Mouse (Mus musculus) MEL (cell line): ENCODE measurements around the gene March6. TPM values are rescaled to one million over a fixed set of nuclear protein-coding genes. Genes with fewer than 3 reads are reported as not detected.

Experiments
- DNase-seq: peaks from one replicate; pipeline ENCODE4 v3.0.0; 2011; ENCODE audit warnings: low read depth, low spot score
- H3K27ac ChIP-seq: 2 replicates; pipeline ENCODE4 v1.5.1; 2012; ENCODE audit warnings: low read depth, mild to moderate bottlenecking, control low read depth, low read length, moderate library complexity; ENCODE audit not compliant: control insufficient read depth
- H3K27me3 ChIP-seq, 2 experiments: fragments of 150-350 bp in 1 of 2; sonication (generic) in 1 of 2; 2 replicates each; pipeline ENCODE4 v1.6.1; 2012; ENCODE audit warnings: low read length in 2 of 2, mild to moderate bottlenecking in 2 of 2, improper control_type of control experiment in 1 of 2, moderate library complexity in 1 of 2; ENCODE audit not compliant: insufficient read depth in 2 of 2, control insufficient read depth in 1 of 2
- H3K36me3 ChIP-seq, 2 experiments: 2 replicates each; pipeline ENCODE4 v1.6.1; 2012 to 2014; ENCODE audit warnings: low read length in 2 of 2, improper control_type of control experiment in 1 of 2, inconsistent platforms in 1 of 2, mild to moderate bottlenecking in 1 of 2; ENCODE audit not compliant: insufficient read depth in 2 of 2, control insufficient read depth in 1 of 2
- H3K4me1 ChIP-seq, 2 experiments: fragments of 150-350 bp in 1 of 2; sonication (generic) in 1 of 2; 2 replicates each; pipeline ENCODE4 v1.6.1; 2012; ENCODE audit warnings: low read length in 2 of 2, improper control_type of control experiment in 1 of 2, mild to moderate bottlenecking in 1 of 2; ENCODE audit not compliant: insufficient read depth in 2 of 2, control insufficient read depth in 1 of 2
- H3K4me3 ChIP-seq, 2 experiments: fragments of 150-350 bp in 1 of 2; sonication (generic) in 1 of 2; 2 replicates each; pipeline ENCODE4 v1.5.1; 2012; ENCODE audit warnings: low read depth in 2 of 2, low read length in 2 of 2, mild to moderate bottlenecking in 2 of 2, moderate library complexity in 2 of 2, control low read depth in 1 of 2, improper control_type of control experiment in 1 of 2; ENCODE audit not compliant: control insufficient read depth in 1 of 2, insufficient read depth in 1 of 2
- H3K79me2 ChIP-seq: 2 replicates; pipeline ENCODE4 v1.6.1; 2012; ENCODE audit warnings: mild to moderate bottlenecking, low read length, moderate library complexity; ENCODE audit not compliant: control insufficient read depth, poor library complexity, insufficient read depth
- H3K9ac ChIP-seq: 2 replicates; pipeline ENCODE4 v1.6.1; 2012; ENCODE audit warnings: low read depth, mild to moderate bottlenecking, control low read depth, low read length, moderate library complexity; ENCODE audit not compliant: control insufficient read depth, poor library complexity, severe bottlenecking
- H3K9me3 ChIP-seq: fragments of 150-350 bp; sonication (generic); replicated peaks from 2 replicates; pipeline ENCODE4 v1.6.1; 2012; ENCODE audit warnings: mild to moderate bottlenecking, low read length, improper control_type of control experiment, moderate library complexity; ENCODE audit not compliant: insufficient read depth
- CTCF ChIP-seq, 3 experiments: IDR thresholded peaks in 2 of 3; conservative IDR thresholded peaks in 1 of 3; 2 replicates each; pipeline ENCODE4 v1.5.1; 2011 to 2012; ENCODE audit warnings: low read length in 3 of 3, low read depth in 2 of 3, mild to moderate bottlenecking in 2 of 3, improper control_type of control experiment in 1 of 3, inconsistent platforms in 1 of 3, mixed read lengths in 1 of 3, moderate library complexity in 1 of 3; ENCODE audit not compliant: control insufficient read depth in 1 of 3, insufficient read depth in 1 of 3, poor library complexity in 1 of 3, severe bottlenecking in 1 of 3
- ELF1 ChIP-seq: IDR thresholded peaks from 2 replicates; pipeline ENCODE4 v1.6.1; 2014; ENCODE audit warnings: low read depth, mild to moderate bottlenecking, inconsistent platforms, low read length, improper control_type of control experiment, moderate library complexity
- GATA1 ChIP-seq: IDR thresholded peaks from 2 replicates; pipeline ENCODE4 v1.6.1; 2011; ENCODE audit warnings: low read depth, low read length, improper control_type of control experiment
- MEF2A ChIP-seq: IDR thresholded peaks from 2 replicates; pipeline ENCODE4 v1.6.1; 2014; ENCODE audit warnings: low read depth, mild to moderate bottlenecking, inconsistent platforms, low read length, improper control_type of control experiment; ENCODE audit not compliant: poor library complexity, insufficient replicate concordance, severe bottlenecking; ENCODE audit errors: extremely low read depth
- MXI1 ChIP-seq: IDR thresholded peaks from 2 replicates; pipeline ENCODE4 v1.6.1; 2011; ENCODE audit warnings: mild to moderate bottlenecking, low read depth, low read length, improper control_type of control experiment
- POLR2A ChIP-seq, 2 experiments: IDR thresholded peaks; 2 replicates each; pipeline ENCODE4 v1.6.1; 2011 to 2012; ENCODE audit warnings: low read length in 2 of 2, mild to moderate bottlenecking in 2 of 2, control low read depth in 1 of 2, improper control_type of control experiment in 1 of 2, low read depth in 1 of 2, moderate library complexity in 1 of 2; ENCODE audit not compliant: control insufficient read depth in 1 of 2, insufficient read depth in 1 of 2, poor library complexity in 1 of 2
- POLR2AphosphoS5 ChIP-seq: IDR thresholded peaks from 2 replicates; pipeline ENCODE4 v1.6.1; 2012; ENCODE audit warnings: low read depth, borderline replicate concordance, mild to moderate bottlenecking, inconsistent platforms, low read length, moderate library complexity, mixed read lengths
- RAD21 ChIP-seq: IDR thresholded peaks from 2 replicates; pipeline ENCODE4 v1.6.1; 2011; ENCODE audit warnings: mild to moderate bottlenecking, low read depth, low read length, improper control_type of control experiment
- SIN3A ChIP-seq: IDR thresholded peaks from 2 replicates; pipeline ENCODE4 v1.6.1; 2012; ENCODE audit warnings: low read length, improper control_type of control experiment, inconsistent platforms
- SMC3 ChIP-seq: IDR thresholded peaks from 2 replicates; pipeline ENCODE4 v1.6.1; 2011; ENCODE audit warnings: low read depth, low read length, improper control_type of control experiment
- TAL1 ChIP-seq: IDR thresholded peaks from 2 replicates; pipeline ENCODE4 v1.6.1; 2012; ENCODE audit warnings: mild to moderate bottlenecking, inconsistent platforms, low read length, moderate library complexity, mixed read lengths
- TBP ChIP-seq: IDR thresholded peaks from 2 replicates; pipeline ENCODE4 v1.8.0; 2011; ENCODE audit warnings: low read depth, low read length, improper control_type of control experiment
- UBTF ChIP-seq: IDR thresholded peaks from 2 replicates; pipeline ENCODE4 v1.6.1; 2012; ENCODE audit warnings: low read depth, mild to moderate bottlenecking, inconsistent platforms, low read length, improper control_type of control experiment, moderate library complexity, borderline replicate concordance; ENCODE audit not compliant: insufficient read depth
- ZKSCAN1 ChIP-seq: IDR thresholded peaks from 2 replicates; pipeline ENCODE4 v1.6.1; 2012; ENCODE audit warnings: low read depth, mild to moderate bottlenecking, inconsistent platforms, low read length, improper control_type of control experiment, moderate library complexity
- ZMIZ1 ChIP-seq: IDR thresholded peaks from 2 replicates; pipeline ENCODE4 v1.6.1; 2012; ENCODE audit warnings: low read depth, mild to moderate bottlenecking, inconsistent platforms, low read length, improper control_type of control experiment, moderate library complexity
- ZNF384 ChIP-seq: IDR thresholded peaks from 2 replicates; pipeline ENCODE4 v1.6.1; 2012; ENCODE audit warnings: low read depth, mild to moderate bottlenecking, inconsistent platforms, low read length, improper control_type of control experiment
- polyA plus RNA-seq, 2 experiments: library from polyadenylated mRNA; stranded (reverse) in 1 of 2; unstranded in 1 of 2; fragments of >175 nt in 1 of 2; fragments of >200 nt in 1 of 2; gene quantifications; 2 replicates each; pipeline versions ENCODE4 v1.2.1 to v1.2.4; 2012; ENCODE audit warnings: low replicate concordance in 2 of 2, low read depth in 1 of 2; ENCODE audit not compliant: insufficient read length in 2 of 2, insufficient read depth in 1 of 2, missing spikeins in 1 of 2
- total RNA-seq: library from RNA; depleted of rRNA; stranded (reverse); fragments of 300-350 nt; gene quantifications from 2 replicates; pipeline ENCODE4 v1.2.3, GENCODE M21; 2012

March6 gene
- total and polyA plus RNA-seq, 3 experiments, result 37.9 to 114 (median 62.5) TPM

- H3K27me3 ChIP-seq, result no peaks in the 10 kb centered on the region
- H3K36me3 ChIP-seq, result peaks cover 0 to 62% of the 10 kb centered on the region in 2 experiments; a peak in 2 of 4 replicates
- no peaks in the 10 kb centered on the region for H3K9me3 ChIP-seq
- no peak overlapping the region for H3K27ac ChIP-seq
- no peak overlapping the region for H3K4me3 ChIP-seq
- H3K79me2 ChIP-seq, result no peaks in the 10 kb centered on the region
- H3K4me1 ChIP-seq, result no peaks in the 10 kb centered on the region
- TF ChIP-seq TBP, result no peak
- TF ChIP-seq POLR2A (IDR thresholded peaks at IDR 0.05; ENCODE audit: control insufficient read depth in 1 of 2, insufficient read depth in 1 of 2, low read depth in 1 of 2, low read length in 2 of 2, poor library complexity in 1 of 2), result no peak
- peak in 1 of 3 experiments; percentile 4; a peak in 1 of 6 replicates for TF ChIP-seq CTCF (IDR thresholded peaks at IDR 0.05 in 2 of 3, conservative IDR thresholded peaks at IDR 0.05 in 1 of 3; ENCODE audit: control insufficient read depth in 1 of 3, insufficient read depth in 1 of 3, low read depth in 2 of 3, low read length in 3 of 3, poor library complexity in 1 of 3, severe bottlenecking in 1 of 3)
- no peak for DNase-seq
- H3K9ac ChIP-seq, result no peak overlapping the region
Observed at GRCm38 (mm10) chr15:31494310-31494709, 36.5 kb downstream of the March6 start.

DNA sequence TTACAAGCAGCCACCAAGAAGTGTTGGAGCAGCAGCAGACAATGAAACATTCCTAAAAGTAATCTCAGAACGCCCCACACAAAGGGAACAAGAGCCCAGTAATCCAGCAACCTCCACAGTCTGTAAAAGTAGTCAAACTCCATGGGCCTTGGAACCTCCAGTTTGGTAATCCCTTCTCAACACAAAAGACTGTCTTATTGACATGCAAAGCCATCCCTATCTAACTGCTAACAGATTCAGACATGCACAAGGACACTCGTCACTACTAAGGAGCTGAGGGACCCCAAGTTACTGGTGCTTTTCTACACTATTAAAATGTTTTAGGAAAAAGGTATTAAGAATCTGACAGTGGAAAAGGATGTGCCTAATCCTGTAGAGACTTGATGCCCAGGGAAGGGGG is 43.4 kb downstream of the March6 start:
- no peaks in the 10 kb centered on the region for H3K79me2 ChIP-seq
- H3K4me3 ChIP-seq, result no peak overlapping the region
- H3K27ac ChIP-seq, result no peak overlapping the region
- H3K36me3 ChIP-seq, result peaks cover 0 to 70% of the 10 kb centered on the region in 2 experiments; a peak in 2 of 4 replicates
- TF ChIP-seq CTCF (IDR thresholded peaks at IDR 0.05 in 2 of 3, conservative IDR thresholded peaks at IDR 0.05 in 1 of 3; ENCODE audit: control insufficient read depth in 1 of 3, insufficient read depth in 1 of 3, low read depth in 2 of 3, low read length in 3 of 3, poor library complexity in 1 of 3, severe bottlenecking in 1 of 3), result no peak
- TF ChIP-seq TAL1, result no peak
- no peak for TF ChIP-seq MXI1
- TF ChIP-seq ELF1, result no peak
- no peak for TF ChIP-seq UBTF
- no peak for TF ChIP-seq SIN3A
- TF ChIP-seq GATA1, result no peak
- TF ChIP-seq RAD21, result no peak
- no peak for TF ChIP-seq ZKSCAN1
- TF ChIP-seq MEF2A, result no peak
- no peak for TF ChIP-seq SMC3
- TF ChIP-seq ZNF384, result no peak
- TF ChIP-seq ZMIZ1, result no peak
- no peak for TF ChIP-seq POLR2AphosphoS5
- H3K27me3 ChIP-seq, result no peaks in the 10 kb centered on the region
- H3K9ac ChIP-seq, result no peak overlapping the region
- H3K9me3 ChIP-seq, result no peaks in the 10 kb centered on the region
- DNase-seq, result no peak
- H3K4me1 ChIP-seq, result no peaks in the 10 kb centered on the region
